Mouse (Mus musculus): ENCODE measurements at regions not wholly inside any gene's neighbourhood (a gene's known extent, or its start where the extent isn't known, plus 50 kb on each side); places are given as distances from the start of the nearest gene placed in this dataset.

GRCm38 (mm10) chr2:84277181-84277580, 148.0 kb downstream of the Calcrl start:
- TF ChIP-seq POLR2A (IDR thresholded peaks at IDR 0.05; ENCODE audit: extremely low read depth, insufficient read depth, low read length) = no peak
- no peak for TF ChIP-seq CTCF (IDR thresholded peaks at IDR 0.05; ENCODE audit: extremely low read depth, insufficient read depth, low read length)
- H3K27ac ChIP-seq (ENCODE audit: insufficient read depth, low read length) = no peak overlapping the region
- H3K4me1 ChIP-seq (ENCODE audit: control insufficient read depth, insufficient read depth, low read length) = no peaks in the 10 kb centered on the region
- H3K4me3 ChIP-seq (ENCODE audit: insufficient read depth, low read length) = no peak overlapping the region
